Mouse (Mus musculus) kidney, postnatal 0 days (tissue): ENCODE measurements at regions not wholly inside any gene's neighbourhood (a gene's known extent, or its start where the extent isn't known, plus 50 kb on each side); places are given as distances from the start of the nearest gene placed in this dataset.
A peak's percentile ranks its signal among the peaks of the same experiment; 100 is the strongest.

Source experiments
- ATAC-seq: fragments of 200-750 bp; cut with Nextera tagmentation; replicated peaks from 2 replicates; pipeline ENCODE4 v1.8.0; 2017; ENCODE audit warnings: low read depth, moderate number of reproducible peaks, moderate TSS enrichment, moderate library complexity; ENCODE audit not compliant: low FRiP score
- DNase-seq: peaks from one replicate; pipeline ENCODE4 v3.0.0-alpha.2; 2016; ENCODE audit warnings: low spot score
- H3K27ac ChIP-seq: fragments of 300-500 bp; sonication (generic); 2 replicates; pipeline ENCODE4 v1.5.1; 2014; ENCODE audit warnings: mild to moderate bottlenecking
- H3K27me3 ChIP-seq: fragments of 300-500 bp; sonication (generic); 2 replicates; pipeline ENCODE4 v1.6.1; 2014; ENCODE audit warnings: low read length, mixed read lengths; ENCODE audit not compliant: insufficient read depth
- H3K36me3 ChIP-seq: fragments of 300-500 bp; sonication (generic); 2 replicates; pipeline ENCODE4 v1.6.1; 2014; ENCODE audit warnings: low read length, mixed read lengths; ENCODE audit not compliant: insufficient read depth
- H3K4me1 ChIP-seq: fragments of 300-500 bp; sonication (generic); replicated peaks from 2 replicates; pipeline ENCODE4 v1.6.1; 2014; ENCODE audit warnings: antibody characterized with exemption, low read length, mixed read lengths; ENCODE audit not compliant: insufficient read depth
- H3K4me2 ChIP-seq: fragments of 300-500 bp; sonication (generic); 2 replicates; pipeline ENCODE4 v1.6.1; 2014; ENCODE audit warnings: mild to moderate bottlenecking, low read length, moderate library complexity, mixed read lengths
- H3K4me3 ChIP-seq: fragments of 300-500 bp; sonication (generic); replicated peaks from 2 replicates; pipeline ENCODE4 v1.5.1; 2014; ENCODE audit warnings: low read depth, low read length
- H3K9ac ChIP-seq: fragments of 300-500 bp; sonication (generic); 2 replicates; pipeline ENCODE4 v1.6.1; 2014; ENCODE audit warnings: low read depth, low read length
- H3K9me3 ChIP-seq: fragments of 300-500 bp; sonication (generic); replicated peaks from 2 replicates; pipeline ENCODE4 v1.6.1; 2016; ENCODE audit warnings: low read length, inconsistent platforms, mixed read lengths
- CTCF ChIP-seq: IDR thresholded peaks from 2 replicates; pipeline ENCODE4 v1.5.1; 2016; ENCODE audit warnings: antibody characterized with exemption, low read depth, mild to moderate bottlenecking, moderate library complexity
- WGBS: fragments of 180-500 bp; shearing (Covaris S2); extraction: QIAGEN DNeasy Blood & Tissue Kit; methylation state at CpG from one replicate; pipeline ENCODE4 v1.1.7; 2014; 5-methylcytosine and 5-hydroxymethylcytosine counted together

GRCm38 (mm10) chr13:32496263-32496662 is 157.7 kb upstream of the Gmds start:
- Histone ChIP-seq H3K27me3 (no peaks in the 10 kb centered on the region; the same call in 1 of the 2 replicates), H3K9me3 (no peaks in the 10 kb centered on the region), H3K9ac (no peak overlapping the region), H3K36me3 (no peaks in the 10 kb centered on the region), H3K4me1 (peaks cover 7% of the 10 kb centered on the region; the same call in 1 of the 2 replicates), H3K4me3 (no peak overlapping the region), H3K27ac (no peak overlapping the region), H3K4me2 (no peak overlapping the region)
- DNase-seq (no peak), ATAC-seq (no peak)
- no peak for TF ChIP-seq CTCF
- WGBS, result 65% methylated on average over 2 of the region's 2 CpGs

GRCm38 (mm10) chr13:32495063-32495462 is 156.5 kb upstream of the Gmds start:
- peaks cover 7% of the 10 kb centered on the region; the same call in 1 of the 2 replicates for H3K4me1 ChIP-seq

GRCm38 (mm10) chr13:32493806-32494205 is 155.3 kb upstream of the Gmds start:
- no peaks in the 10 kb centered on the region; the same call in 1 of the 2 replicates for H3K27me3 ChIP-seq
- TF ChIP-seq CTCF, result no peak
- peak; percentile 73 for DNase-seq
- no peaks in the 10 kb centered on the region for H3K36me3 ChIP-seq
- H3K27ac ChIP-seq, result peak overlapping the region; percentile 33; the same call in 1 of the 2 replicates
- peak overlapping the region; percentile 35; the same call in 1 of the 2 replicates for H3K4me2 ChIP-seq
- no peak overlapping the region for H3K9ac ChIP-seq
- ATAC-seq, result peak; percentile 84
- H3K4me1 ChIP-seq, result peaks cover 7% of the 10 kb centered on the region; the same call in 1 of the 2 replicates
- no peak overlapping the region for H3K4me3 ChIP-seq
- H3K9me3 ChIP-seq, result no peaks in the 10 kb centered on the region
- 12% methylated on average over 7 of the region's 7 CpGs for WGBS

More at GRCm38 (mm10) chr13:32495063-32495462, 156.5 kb upstream of the Gmds start:
- Histone ChIP-seq H3K9me3 (no peaks in the 10 kb centered on the region), H3K9ac (no peak overlapping the region), H3K36me3 (no peaks in the 10 kb centered on the region), H3K27ac (peak overlapping the region; percentile 37; the same call in 1 of the 2 replicates), H3K4me2 (no peak overlapping the region), H3K27me3 (no peaks in the 10 kb centered on the region; the same call in 1 of the 2 replicates), H3K4me3 (no peak overlapping the region)
- TF ChIP-seq CTCF, result no peak
- 26% methylated on average over 6 of the region's 6 CpGs for WGBS
- ATAC-seq, result no peak
- DNase-seq, result peak; percentile 41

- H3K4me2 ChIP-seq, result peak overlapping the region; percentile 35; the same call in 1 of the 2 replicates
- no peak overlapping the region for H3K27ac ChIP-seq
- TF ChIP-seq CTCF, result peak; percentile 94
- DNase-seq (peak; percentile 89), ATAC-seq (peak; percentile 50)
- no peak overlapping the region for H3K9ac ChIP-seq
- no peak overlapping the region for H3K4me3 ChIP-seq
- H3K36me3 ChIP-seq, result no peaks in the 10 kb centered on the region
- no peaks in the 10 kb centered on the region; the same call in 1 of the 2 replicates for H3K27me3 ChIP-seq
- H3K4me1 ChIP-seq, result peaks cover 7% of the 10 kb centered on the region; the same call in 1 of the 2 replicates
- H3K9me3 ChIP-seq, result no peaks in the 10 kb centered on the region
- 6% methylated on average over 7 of the region's 7 CpGs for WGBS
These were observed 154.8 kb upstream of the Gmds start for GRCm38 (mm10) chr13:32493309-32493708.

- DNase-seq (no peak), ATAC-seq (no peak)
- Histone ChIP-seq H3K4me3 (no peak overlapping the region), H3K4me2 (no peak overlapping the region), H3K9ac (no peak overlapping the region), H3K4me1 (peaks cover 7% of the 10 kb centered on the region; the same call in 1 of the 2 replicates), H3K9me3 (no peaks in the 10 kb centered on the region), H3K36me3 (no peaks in the 10 kb centered on the region), H3K27me3 (no peaks in the 10 kb centered on the region; the same call in 1 of the 2 replicates), H3K27ac (no peak overlapping the region)
- no peak for TF ChIP-seq CTCF
- 46% methylated on average over 7 of the region's 7 CpGs for WGBS
These were observed 154.0 kb upstream of the Gmds start for GRCm38 (mm10) chr13:32492566-32492965.

- 55% methylated on average over 8 of the region's 8 CpGs for WGBS
- Histone ChIP-seq H3K4me2 (no peak overlapping the region), H3K9me3 (no peaks in the 10 kb centered on the region), H3K4me3 (no peak overlapping the region), H3K27ac (peak overlapping the region; percentile 42; the same call in 1 of the 2 replicates), H3K27me3 (no peaks in the 10 kb centered on the region), H3K4me1 (peaks cover 18% of the 10 kb centered on the region; the same call in 1 of the 2 replicates), H3K9ac (no peak overlapping the region), H3K36me3 (no peaks in the 10 kb centered on the region)
- ATAC-seq, result no peak
- DNase-seq, result no peak
- TF ChIP-seq CTCF, result no peak
These were observed 143.0 kb upstream of the Gmds start for GRCm38 (mm10) chr13:32481444-32482058.
